Mouse (Mus musculus) limb, embryonic 14.5 days (tissue): ENCODE data around the gene Fam228b. TPM values are rescaled to one million over a fixed set of nuclear protein-coding genes. Genes with fewer than 3 reads are reported as not detected.

Experiments
- ATAC-seq: fragments of 200-750 bp; cut with Nextera tagmentation; 2 replicates; pipeline ENCODE4 v1.8.0; 2017; ENCODE audit warnings: low read depth, moderate number of reproducible peaks, moderate TSS enrichment; ENCODE audit not compliant: low FRiP score
- DNase-seq: peaks from one replicate; pipeline ENCODE4 v3.0.0-alpha.2; 2015; ENCODE audit warnings: low spot score
- H3K27ac ChIP-seq: fragments of 300-500 bp; sonication (generic); replicated peaks from 2 replicates; pipeline ENCODE4 v1.5.1; 2014; ENCODE audit warnings: low read depth, mild to moderate bottlenecking, low read length, moderate library complexity, mixed read lengths
- H3K27me3 ChIP-seq: fragments of 300-500 bp; sonication (generic); 2 replicates; pipeline ENCODE4 v1.6.1; 2014; ENCODE audit warnings: low read length, mixed read lengths; ENCODE audit not compliant: control insufficient read depth, insufficient read depth
- H3K36me3 ChIP-seq: fragments of 300-500 bp; sonication (generic); 2 replicates; pipeline ENCODE4 v1.6.1; 2014; ENCODE audit warnings: mild to moderate bottlenecking, low read length, moderate library complexity, mixed read lengths; ENCODE audit not compliant: control insufficient read depth, insufficient read depth
- H3K4me1 ChIP-seq: fragments of 300-500 bp; sonication (generic); 2 replicates; pipeline ENCODE4 v1.6.1; 2014; ENCODE audit warnings: antibody characterized with exemption, low read length, mixed read lengths; ENCODE audit not compliant: control insufficient read depth, insufficient read depth
- H3K4me2 ChIP-seq: fragments of 300-500 bp; sonication (generic); replicated peaks from 2 replicates; pipeline ENCODE4 v1.6.1; 2014; ENCODE audit warnings: low read depth, mild to moderate bottlenecking, low read length, moderate library complexity; ENCODE audit not compliant: severe bottlenecking
- H3K4me3 ChIP-seq: fragments of 300-500 bp; sonication (generic); replicated peaks from 2 replicates; pipeline ENCODE4 v1.5.1; 2014; ENCODE audit warnings: low read length
- H3K9ac ChIP-seq: fragments of 300-500 bp; sonication (generic); 2 replicates; pipeline ENCODE4 v1.6.1; 2014; ENCODE audit warnings: mild to moderate bottlenecking, low read depth, low read length, moderate library complexity; ENCODE audit not compliant: severe bottlenecking
- H3K9me3 ChIP-seq: fragments of 300-500 bp; sonication (generic); 2 replicates; pipeline ENCODE4 v1.6.1; 2016; ENCODE audit warnings: low read length; ENCODE audit not compliant: control insufficient read depth
- POLR2A ChIP-seq: fragments of 200-500 bp; IDR thresholded peaks from 2 replicates; pipeline ENCODE4 v1.8.0; 2012; ENCODE audit warnings: inconsistent platforms, mild to moderate bottlenecking, moderate library complexity, borderline replicate concordance; ENCODE audit not compliant: insufficient read depth, insufficient read length; ENCODE audit errors: extremely low read depth
- WGBS: fragments of 180-500 bp; shearing (Covaris S2); extraction: QIAGEN DNeasy Blood & Tissue Kit; methylation state at CpG from one replicate; pipeline ENCODE4 v1.1.7; 2014; 5-methylcytosine and 5-hydroxymethylcytosine counted together
- polyA plus RNA-seq, 2 experiments: library from polyadenylated mRNA; depleted of rRNA in 1 of 2; stranded (reverse) in 1 of 2; unstranded in 1 of 2; fragments of >200 nt; fragmentation: Nextera tagmentation in 1 of 2; extraction: Ambion mirVana in 1 of 2; gene quantifications; 2 replicates each; pipeline versions ENCODE4 v1.2.1 to v1.2.3; 2012 to 2014

The Fam228b gene
- polyA plus RNA-seq, 2 experiments: 4.8 to 8.7 TPM

- H3K9ac ChIP-seq: no peak overlapping the region
- 82% methylated on average over 3 of the region's 3 CpGs for WGBS
- H3K27ac ChIP-seq: no peak overlapping the region
- TF ChIP-seq POLR2A: no peak
- no peak overlapping the region for H3K4me2 ChIP-seq
- DNase-seq (no peak), ATAC-seq (no peak)
- no peak overlapping the region for H3K4me3 ChIP-seq
- H3K4me1 ChIP-seq: no peaks in the 10 kb centered on the region
- H3K36me3 ChIP-seq: no peaks in the 10 kb centered on the region
- no peaks in the 10 kb centered on the region for H3K27me3 ChIP-seq
- H3K9me3 ChIP-seq: no peaks in the 10 kb centered on the region
Measured at GRCm38 (mm10) chr12:4691193-4691592, 77.9 kb downstream of the Fam228b start.

Other genes starting within 250 kb of the Fam228b start
- 31.1 and 33.2 TPM in 2 replicates for gene Itsn2, start 176.6 kb downstream of the Fam228b start, polyA plus RNA-seq (2012; rRNA removed)
- 42.6 and 49.3 TPM in 2 replicates for gene Itsn2, start 176.6 kb downstream of the Fam228b start, polyA plus RNA-seq (2014; fragmentation: Nextera tagmentation; extraction: Ambion mirVana)
- gene Gm3625, start 176.3 kb downstream of the Fam228b start, polyA plus RNA-seq (2012; rRNA removed): not detected in 2 replicates
- not detected in 2 replicates for gene Gm3625, start 176.3 kb downstream of the Fam228b start, polyA plus RNA-seq (2014; fragmentation: Nextera tagmentation; extraction: Ambion mirVana)
- gene Fam228a, start 30.8 kb downstream of the Fam228b start, polyA plus RNA-seq (2012; rRNA removed): 1.8 and 1.9 TPM in 2 replicates
- 0.55 and 0.77 TPM in 2 replicates for gene Fam228a, start 30.8 kb downstream of the Fam228b start, polyA plus RNA-seq (2014; fragmentation: Nextera tagmentation; extraction: Ambion mirVana)
- 2.4 and 2.7 TPM in 2 replicates for gene Pfn4, start 245 bp downstream of the Fam228b start, polyA plus RNA-seq (2012; rRNA removed)
- 3.8 and 4.8 TPM in 2 replicates for gene Pfn4, start 245 bp downstream of the Fam228b start, polyA plus RNA-seq (2014; fragmentation: Nextera tagmentation; extraction: Ambion mirVana)
- 103 and 179 TPM in 2 replicates for gene Sf3b6, start 48.3 kb upstream of the Fam228b start, polyA plus RNA-seq (2012; rRNA removed)
- gene Sf3b6, start 48.3 kb upstream of the Fam228b start, polyA plus RNA-seq (2014; fragmentation: Nextera tagmentation; extraction: Ambion mirVana): 307 and 310 TPM in 2 replicates
- gene Fkbp1b, start 72.3 kb upstream of the Fam228b start, polyA plus RNA-seq (2012; rRNA removed): 21.0 and 21.7 TPM in 2 replicates
- 16.4 and 18.2 TPM in 2 replicates for gene Fkbp1b, start 72.3 kb upstream of the Fam228b start, polyA plus RNA-seq (2014; fragmentation: Nextera tagmentation; extraction: Ambion mirVana)
- gene Wdcp, start 74.0 kb upstream of the Fam228b start, polyA plus RNA-seq (2012; rRNA removed): 18.2 and 20.1 TPM in 2 replicates
- gene Wdcp, start 74.0 kb upstream of the Fam228b start, polyA plus RNA-seq (2014; fragmentation: Nextera tagmentation; extraction: Ambion mirVana): 12.6 and 16.2 TPM in 2 replicates
- 2.3 and 3.1 TPM in 2 replicates for gene Mfsd2b, start 105.1 kb upstream of the Fam228b start, polyA plus RNA-seq (2012; rRNA removed)
- gene Mfsd2b, start 105.1 kb upstream of the Fam228b start, polyA plus RNA-seq (2014; fragmentation: Nextera tagmentation; extraction: Ambion mirVana): 1.7 and 2.2 TPM in 2 replicates
- gene Ubxn2a, start 138.4 kb upstream of the Fam228b start, polyA plus RNA-seq (2012; rRNA removed): 4.6 and 5.8 TPM in 2 replicates
- gene Ubxn2a, start 138.4 kb upstream of the Fam228b start, polyA plus RNA-seq (2014; fragmentation: Nextera tagmentation; extraction: Ambion mirVana): 18.2 and 22.9 TPM in 2 replicates
- 23.1 and 25.0 TPM in 2 replicates for gene Atad2b, start 148.1 kb upstream of the Fam228b start, polyA plus RNA-seq (2012; rRNA removed)
- 16.2 and 19.5 TPM in 2 replicates for gene Atad2b, start 148.1 kb upstream of the Fam228b start, polyA plus RNA-seq (2014; fragmentation: Nextera tagmentation; extraction: Ambion mirVana)